Mouse (Mus musculus): Measurements from ENCODE around the gene Fance.

DNA sequence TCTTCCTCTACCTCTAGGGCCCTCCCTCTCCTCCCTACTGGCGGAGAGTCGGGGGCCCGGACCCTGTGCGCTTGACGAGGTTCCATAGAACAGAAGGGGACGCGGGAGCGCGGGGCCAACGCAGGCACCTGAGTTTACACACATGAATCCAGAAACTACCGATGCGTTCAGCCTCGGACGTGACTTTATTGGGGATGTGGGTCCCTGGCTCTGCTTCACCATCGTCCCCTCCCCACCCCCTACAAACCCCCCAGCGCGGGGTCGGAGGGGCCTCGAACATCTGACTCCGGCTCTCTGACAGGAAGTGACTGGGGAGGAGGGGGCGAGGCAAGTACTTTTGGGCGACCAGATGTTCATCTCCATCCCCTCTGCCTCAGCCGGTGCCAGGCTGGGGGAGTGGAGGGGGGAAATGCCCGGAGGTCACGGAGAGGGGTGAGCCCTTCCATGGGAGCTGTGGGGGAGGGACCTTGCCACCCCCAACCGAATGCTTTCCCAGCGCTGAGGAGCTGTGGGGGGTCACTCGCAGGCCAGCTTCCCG, 38.1 kb downstream of the Fance start:
- TF ChIP-seq GATA1 (IDR thresholded peaks at IDR 0.05; ENCODE audit: borderline replicate concordance, low read length) (no peak), FLI1 (IDR thresholded peaks at IDR 0.05; ENCODE audit: low read length) (no peak)

Data from megakaryocyte, embryonic 14.5 days (primary cell).